Mouse (Mus musculus) G1E (cell line): ENCODE measurements around the gene Spint2.

Experiments
- CTCF ChIP-seq: IDR thresholded peaks from 2 replicates; pipeline ENCODE4 v1.5.1; 2012; ENCODE audit warnings: low read depth, low read length, inconsistent platforms, mixed read lengths
- GATA1 ChIP-seq: IDR thresholded peaks from 2 replicates; pipeline ENCODE4 v1.6.1; 2012; ENCODE audit warnings: borderline replicate concordance, low read length, inconsistent platforms, mixed read lengths

GRCm38 (mm10) chr7:29224756-29225394, 56.8 kb downstream of the Spint2 start:
- TF ChIP-seq CTCF (no peak), GATA1 (no peak)
